Mouse (Mus musculus) lung, postnatal 0 days (tissue): ENCODE data around the gene Nrxn1.

Experiments
- CTCF ChIP-seq: IDR thresholded peaks from 2 replicates; pipeline ENCODE4 v1.5.1; 2016; ENCODE audit warnings: antibody characterized with exemption, mild to moderate bottlenecking
- EP300 ChIP-seq: IDR thresholded peaks from 2 replicates; pipeline ENCODE4 v1.6.1; 2016; ENCODE audit warnings: antibody characterized with exemption, mild to moderate bottlenecking, control low read depth

DNA sequence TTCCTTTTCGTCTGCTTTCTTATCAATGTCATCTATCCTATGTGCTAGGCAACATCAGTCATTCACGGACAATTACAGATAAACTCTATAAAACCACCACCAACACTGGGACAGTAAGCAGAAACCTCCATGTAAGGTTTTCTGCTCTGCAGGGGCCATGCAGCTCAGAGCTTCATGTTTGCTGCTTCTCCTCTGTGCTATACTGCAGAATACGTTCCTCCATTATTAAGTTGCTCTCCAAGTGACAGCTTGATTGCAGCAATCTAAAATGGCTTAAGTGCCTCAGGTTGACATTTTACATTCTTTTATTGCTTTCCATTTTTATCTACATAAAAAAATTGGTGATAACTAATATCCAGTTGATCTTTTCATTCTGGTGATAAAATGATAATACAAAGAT lies 477.9 kb downstream of the Nrxn1 start:
- TF ChIP-seq CTCF (no peak), EP300 (no peak)
